8 mouse cellular contexts compared by ENCODE assay signal in the genomic region with DNA sequence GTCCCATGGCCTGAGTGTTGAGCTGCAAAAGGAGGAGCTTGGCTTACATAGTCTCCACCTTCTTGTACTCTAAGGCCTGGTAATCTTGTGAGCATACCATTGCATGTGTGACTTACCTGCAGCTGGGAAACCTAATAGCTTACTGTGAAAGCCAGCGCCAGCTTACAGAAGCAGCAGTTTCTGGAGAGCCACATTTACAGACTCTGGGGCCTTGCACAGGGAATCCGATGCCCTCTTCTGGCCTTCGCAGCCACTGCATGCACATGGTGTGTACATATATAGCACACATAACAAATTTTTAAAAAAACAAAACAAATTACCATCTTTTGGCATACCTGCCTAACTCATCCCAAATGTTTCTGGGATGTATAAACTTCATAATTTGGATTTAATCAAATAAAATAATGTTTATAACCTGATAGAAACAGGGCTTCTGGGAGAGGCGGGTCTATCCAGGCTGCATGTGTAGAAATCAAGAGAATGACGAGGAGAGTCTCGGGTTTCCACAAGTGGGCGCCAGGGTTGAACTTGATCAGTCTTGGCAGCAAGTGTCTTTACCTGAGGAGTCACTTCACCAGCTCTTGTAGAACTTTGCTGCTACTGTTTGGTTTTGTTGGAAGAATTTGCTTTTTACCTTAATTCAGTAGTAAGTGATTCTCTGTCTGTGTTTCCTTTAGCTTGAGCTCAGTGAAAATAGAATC. TPM values are rescaled to one million over a fixed set of nuclear protein-coding genes. Genes with fewer than 3 reads are reported as not detected.
DNase-seq lines count a peak whose midpoint lies in the region; ATAC-seq and TF ChIP-seq lines count a peak whose summit lies in the region.

No protein-coding gene starts in this region.

- no peaks in the 10 kb centered on the region for H3K27me3 ChIP-seq in limb, embryonic 11.5 days (ENCODE audit: control insufficient read depth, insufficient read depth, low read length)
- H3K27me3 ChIP-seq in limb, embryonic 10.5 days (ENCODE audit: low read depth, poor library complexity, severe bottlenecking), result no peaks in the 10 kb centered on the region
- H3K27me3 ChIP-seq in small intestine, adult 2 months (ENCODE audit: control insufficient read depth, insufficient read depth, low read length), result no peaks in the 10 kb centered on the region

- TF ChIP-seq POLR2A in small intestine, adult 2 months (IDR thresholded peaks at IDR 0.05; ENCODE audit: low read depth, low read length), result no peak

- H3K4me1 ChIP-seq in limb, embryonic 11.5 days (ENCODE audit: control insufficient read depth, insufficient read depth, low read length), result no peaks in the 10 kb centered on the region
- no peaks in the 10 kb centered on the region for H3K4me1 ChIP-seq in limb, embryonic 10.5 days
- no peaks in the 10 kb centered on the region for H3K4me1 ChIP-seq in small intestine, adult 2 months (ENCODE audit: control insufficient read depth, insufficient read depth, insufficient read length, low read length)

- H3K4me3 ChIP-seq in limb, embryonic 11.5 days (ENCODE audit: low read depth, low read length), result no peak overlapping the region
- no peak overlapping the region for H3K4me3 ChIP-seq in limb, embryonic 10.5 days
- H3K4me3 ChIP-seq in small intestine, adult 2 months (ENCODE audit: low read depth, low read length), result no peak overlapping the region

- peak; percentile 56 for DNase-seq in adrenal gland, postnatal 10 days
- DNase-seq in adrenal gland, postnatal 4 days (ENCODE audit: low spot score in 2 of 2), result no peak
- DNase-seq in limb, embryonic 11.5 days (ENCODE audit: low spot score), result peak; percentile 64
- DNase-seq in limb, embryonic 10.5 days (ENCODE audit: low spot score), result no peak
- peak; percentile 51 for DNase-seq in embryo, embryonic 10.5 days (ENCODE audit: low spot score)
- DNase-seq in liver, result peak; percentile 73
- no peak for DNase-seq in right cerebral cortex, adult 18-20 months

- peaks cover 43% of the 10 kb centered on the region for H3K36me3 ChIP-seq in limb, embryonic 11.5 days (ENCODE audit: control insufficient read depth, insufficient read depth, low read length)
- peaks cover 96% of the 10 kb centered on the region for H3K36me3 ChIP-seq in limb, embryonic 10.5 days
- H3K36me3 ChIP-seq in small intestine, adult 2 months (ENCODE audit: control insufficient read depth, insufficient read depth, low read length), result peaks cover 46% of the 10 kb centered on the region

- no peak overlapping the region for H3K4me2 ChIP-seq in limb, embryonic 11.5 days (ENCODE audit: low read depth, severe bottlenecking)

- H3K9me3 ChIP-seq in limb, embryonic 11.5 days (ENCODE audit: control insufficient read depth, low read length), result no peaks in the 10 kb centered on the region
- no peaks in the 10 kb centered on the region for H3K9me3 ChIP-seq in limb, embryonic 10.5 days (replicated peaks)

- WGBS in limb, embryonic 11.5 days, result 88% methylated on average over 7 of the region's 7 CpGs
- 88% methylated on average over 7 of the region's 7 CpGs for WGBS in limb, embryonic 10.5 days
- WGBS in small intestine, adult 2 months, result 85% methylated on average over 7 of the region's 7 CpGs

- no peak overlapping the region for H3K27ac ChIP-seq in limb, embryonic 11.5 days (replicated peaks; ENCODE audit: low read depth, low read length)
- no peak overlapping the region for H3K27ac ChIP-seq in limb, embryonic 10.5 days
- no peak overlapping the region for H3K27ac ChIP-seq in small intestine, adult 2 months (ENCODE audit: insufficient read depth, low read depth, low read length)

- H3K9ac ChIP-seq in limb, embryonic 11.5 days (ENCODE audit: low read length), result no peak overlapping the region

- ATAC-seq in limb, embryonic 11.5 days (ENCODE audit: insufficient number of reproducible peaks, low FRiP score, low TSS enrichment, low read depth), result no peak

- peak; percentile 63; the same call in 1 of the 2 replicates for TF ChIP-seq CTCF in small intestine, adult 2 months (IDR thresholded peaks at IDR 0.05; ENCODE audit: extremely low read depth, insufficient read length, insufficient replicate concordance, low read depth, low read length)

RNA-seq across cellular contexts. Expression of a gene that starts 12.6 kb away (rescaled TPM):
- total RNA-seq in adrenal gland, postnatal 10 days (2021), result 100 to 1,000 TPM; 136 to 141 TPM
- total RNA-seq in adrenal gland, postnatal 4 days (2021), result 100 to 1,000 TPM; 185 to 204 TPM
- polyA plus RNA-seq in limb, embryonic 11.5 days (2014; fragmentation: Nextera tagmentation; extraction: Ambion mirVana), result 403 and 422 TPM in 2 replicates
- 405 and 451 TPM in 2 replicates for polyA plus RNA-seq in limb, embryonic 10.5 days (2016; fragmentation: Nextera tagmentation; extraction: Ambion mirVana)
- polyA plus RNA-seq in small intestine, adult 2 months (2012; rRNA removed), result 12.4 and 23.4 TPM in 2 replicates

RNA-seq across cellular contexts. Expression of a gene that starts 25.8 kb away (rescaled TPM):
- total RNA-seq in adrenal gland, postnatal 10 days (2021), result 10 to 100 TPM; 38.3 to 41.0 TPM
- 10 to 100 TPM; 51.0 to 51.3 TPM for total RNA-seq in adrenal gland, postnatal 4 days (2021)
- 94.8 and 98.0 TPM in 2 replicates for polyA plus RNA-seq in limb, embryonic 11.5 days (2014; fragmentation: Nextera tagmentation; extraction: Ambion mirVana)
- polyA plus RNA-seq in limb, embryonic 10.5 days (2016; fragmentation: Nextera tagmentation; extraction: Ambion mirVana), result 87.2 and 96.1 TPM in 2 replicates
- 21.2 and 36.0 TPM in 2 replicates for polyA plus RNA-seq in small intestine, adult 2 months (2012; rRNA removed)

RNA-seq across cellular contexts. Expression of a gene that starts 50.0 kb away (rescaled TPM):
- total RNA-seq in adrenal gland, postnatal 10 days (2021), result 1 to 10 TPM; 3.4 to 6.7 TPM
- total RNA-seq in adrenal gland, postnatal 4 days (2021), result 10 to 100 TPM in 1 of 2 experiments, 1 to 10 TPM in 1; 7.3 to 17.9 TPM
- 13.5 and 13.9 TPM in 2 replicates for polyA plus RNA-seq in limb, embryonic 11.5 days (2014; fragmentation: Nextera tagmentation; extraction: Ambion mirVana)
- 12.8 and 13.4 TPM in 2 replicates for polyA plus RNA-seq in limb, embryonic 10.5 days (2016; fragmentation: Nextera tagmentation; extraction: Ambion mirVana)
- 0.04 TPM in 1 of 2 replicates, not detected in the other for polyA plus RNA-seq in small intestine, adult 2 months (2012; rRNA removed)

Comparison
In these comparisons a context has a peak if more than half of its experiments do, and no peak if none do; other contexts are left out.
1. DNase-seq: peak in adrenal gland, postnatal 10 days (single experiment), limb, embryonic 11.5 days (single experiment), embryo, embryonic 10.5 days (single experiment) and liver (single experiment); none in adrenal gland, postnatal 4 days (0 of 2), limb, embryonic 10.5 days (single experiment) and right cerebral cortex, adult 18-20 months (single experiment).
2. RNA of a gene that starts 12.6 kb away (polyA plus RNA-seq): 405 to 451 TPM in limb, embryonic 10.5 days and 403 to 422 TPM in limb, embryonic 11.5 days; 12.4 to 23.4 TPM in small intestine, adult 2 months; every median in the first group is over 10 times any median in the second.
3. RNA of a gene that starts 50.0 kb away (polyA plus RNA-seq): 13.5 to 13.9 TPM in limb, embryonic 11.5 days and 12.8 to 13.4 TPM in limb, embryonic 10.5 days; 0.04 TPM in small intestine, adult 2 months; every median in the first group is over 10 times any median in the second.